Mouse (Mus musculus) cerebellum, postnatal 14 days (tissue): ENCODE measurements around the gene Vps13d.

Experiments used
- DNase-seq, 2 experiments: peaks; one replicate each; pipeline ENCODE4 v3.0.0; 2021; ENCODE audit warnings: mixed read lengths in 2 of 2

The Vps13d gene

GRCm38 (mm10) chr4:145194559-145195162, at the start of gene Vps13d:
Gene Vps13d, minus strand, starts transcription at chr4:145195005.
- peak; percentile 96 to 97 for DNase-seq

- no peak for DNase-seq
These were observed 48.0 kb upstream of the Vps13d start for GRCm38 (mm10) chr4:145242719-145243350.

GRCm38 (mm10) chr4:145240723-145241231, 46.0 kb upstream of the Vps13d start:
- DNase-seq, result no peak

GRCm38 (mm10) chr4:145239049-145239830, 44.4 kb upstream of the Vps13d start:
- peak; percentile 61 to 73 for DNase-seq

GRCm38 (mm10) chr4:145236027-145236426, 41.2 kb upstream of the Vps13d start:
- no peak for DNase-seq

- DNase-seq, result no peak
These were observed 38.9 kb upstream of the Vps13d start for GRCm38 (mm10) chr4:145233487-145234228.

GRCm38 (mm10) chr4:145231732-145232131, 36.9 kb upstream of the Vps13d start:
- DNase-seq, result no peak

GRCm38 (mm10) chr4:145230647-145231046, 35.8 kb upstream of the Vps13d start:
- no peak for DNase-seq

GRCm38 (mm10) chr4:145229524-145230163, 34.8 kb upstream of the Vps13d start:
- DNase-seq, result no peak

- DNase-seq, result no peak
These were observed 34.2 kb upstream of the Vps13d start for GRCm38 (mm10) chr4:145229051-145229450.

GRCm38 (mm10) chr4:145224613-145225012, 29.8 kb upstream of the Vps13d start:
- DNase-seq, result no peak

GRCm38 (mm10) chr4:145222064-145222463, 27.3 kb upstream of the Vps13d start:
- no peak for DNase-seq

GRCm38 (mm10) chr4:145221379-145221778, 26.6 kb upstream of the Vps13d start:
- DNase-seq, result no peak

- DNase-seq, result no peak
These were observed 25.2 kb upstream of the Vps13d start for GRCm38 (mm10) chr4:145220001-145220400.

- peak; percentile 12 to 21 for DNase-seq
These were observed 24.6 kb upstream of the Vps13d start for GRCm38 (mm10) chr4:145219240-145219985.

GRCm38 (mm10) chr4:145217837-145218236, 23.0 kb upstream of the Vps13d start:
- peak; percentile 31 to 44 for DNase-seq

- no peak for DNase-seq
These were observed 22.2 kb upstream of the Vps13d start for GRCm38 (mm10) chr4:145217046-145217445.

- no peak for DNase-seq
These were observed 20.6 kb upstream of the Vps13d start for GRCm38 (mm10) chr4:145215396-145215795.

GRCm38 (mm10) chr4:145214786-145215174, 20.0 kb upstream of the Vps13d start:
- DNase-seq, result no peak

- peak; percentile 92 to 95 for DNase-seq
These were observed 19.4 kb upstream of the Vps13d start for GRCm38 (mm10) chr4:145213999-145214785.

GRCm38 (mm10) chr4:145211076-145211475, 16.3 kb upstream of the Vps13d start:
- no peak for DNase-seq
